Mouse (Mus musculus) layer of hippocampus, postnatal 10 days (tissue): ENCODE measurements around the gene Col6a3. TPM values are rescaled to one million over a fixed set of nuclear protein-coding genes. Genes with fewer than 3 reads are reported as not detected.

Experiments used
- DNase-seq, 2 experiments: peaks; one replicate each; pipeline ENCODE4 v3.0.0; 2021; ENCODE audit warnings: low spot score in 2 of 2
- total RNA-seq, 2 experiments: library from RNA; stranded (reverse); gene quantifications; 2 replicates each; pipeline ENCODE4 v1.2.3; 2021

Col6a3 gene
- total RNA-seq, 2 experiments from 2014 or later: 7.3 to 7.4 TPM

GRCm38 (mm10) chr1:90800466-90800865, 43.3 kb downstream of the Col6a3 start:
- DNase-seq: no peak

GRCm38 (mm10) chr1:90797276-90797891, 46.4 kb downstream of the Col6a3 start:
- DNase-seq: peak; percentile 22 to 36

GRCm38 (mm10) chr1:90793368-90793767, 50.4 kb downstream of the Col6a3 start:
- no peak for DNase-seq

DNA sequence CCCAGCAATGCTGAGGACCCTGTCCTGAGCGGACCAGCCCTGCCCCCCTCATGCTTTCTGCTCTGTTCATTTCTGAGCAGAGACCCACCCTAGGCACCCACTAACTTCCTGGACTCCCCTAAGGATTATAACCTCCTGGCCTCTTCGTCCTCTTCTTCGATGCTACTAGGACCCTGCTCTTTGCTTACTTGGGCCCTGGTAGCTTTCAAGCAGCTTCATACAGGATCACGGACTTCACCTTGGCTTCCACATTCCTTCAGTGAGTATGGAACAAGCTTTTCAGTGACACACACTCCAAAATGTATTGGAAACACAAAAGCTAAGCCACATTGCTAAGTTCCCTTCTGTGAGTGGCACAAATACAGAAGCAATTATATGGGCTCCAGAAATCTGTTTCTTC, 52.8 kb downstream of the Col6a3 start:
- no peak for DNase-seq

GRCm38 (mm10) chr1:90789506-90789905, 54.3 kb downstream of the Col6a3 start:
- DNase-seq: no peak

GRCm38 (mm10) chr1:90780446-90780845, 63.3 kb downstream of the Col6a3 start:
- DNase-seq: peak in 1 of 2 experiments; percentile 16

DNA sequence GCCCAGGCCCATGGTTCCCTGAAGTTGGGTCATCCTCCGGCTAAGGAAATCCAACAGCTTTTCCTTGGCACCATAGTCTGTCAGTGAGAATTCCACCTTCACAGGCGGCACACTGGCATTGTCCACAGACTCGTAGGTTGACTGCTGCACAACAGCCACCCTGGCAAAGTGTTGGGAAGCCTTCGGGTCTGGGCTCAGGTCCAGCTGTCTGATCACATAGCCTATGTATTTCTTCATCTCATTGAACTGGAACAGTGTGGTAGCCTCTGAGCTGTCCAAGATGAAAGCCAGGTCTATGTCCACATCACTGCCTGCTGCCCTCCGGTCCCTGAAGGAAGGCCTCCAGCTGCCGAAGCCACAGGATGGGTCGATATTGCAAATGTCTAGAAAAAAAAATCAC, 64.7 kb downstream of the Col6a3 start:
- DNase-seq: no peak

DNA sequence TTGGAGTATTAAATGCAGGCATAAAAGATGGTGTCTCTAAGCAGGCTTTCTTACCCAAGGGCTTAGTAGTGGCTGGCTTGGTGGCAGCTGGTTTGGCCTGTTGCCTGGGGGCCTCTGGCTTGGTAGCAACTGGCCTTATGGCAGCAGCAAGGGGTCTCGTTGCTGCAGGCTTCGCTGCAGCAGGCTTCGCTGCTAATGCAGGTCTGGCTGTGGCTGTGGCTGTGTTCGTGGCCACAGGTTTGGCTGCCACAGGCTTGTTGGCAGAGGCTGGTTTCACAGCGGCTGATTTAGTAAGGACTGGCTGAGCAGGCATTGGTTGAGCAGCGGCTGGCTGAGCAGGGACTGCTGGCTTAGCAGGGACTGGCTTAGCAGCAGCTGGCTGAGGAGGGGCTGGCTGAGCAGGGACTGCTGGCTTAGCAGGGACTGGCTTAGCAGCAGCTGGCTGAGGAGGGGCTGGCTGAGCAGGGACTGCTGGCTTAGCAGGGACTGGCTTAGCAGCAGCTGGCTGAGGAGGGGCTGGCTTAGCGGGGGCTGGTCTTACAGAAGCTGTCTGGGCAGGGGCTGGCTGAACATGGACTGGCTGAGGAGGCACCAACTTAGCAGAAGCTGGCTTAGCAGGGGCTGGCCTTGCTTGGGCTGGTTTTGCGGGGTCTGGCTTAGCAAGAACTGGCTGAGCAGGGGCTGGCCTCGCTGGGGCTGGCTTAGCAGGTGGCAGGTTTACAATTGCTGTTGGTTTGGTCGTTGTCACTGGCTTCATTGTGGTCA, 68.1 kb downstream of the Col6a3 start:
- DNase-seq: peak; percentile 55 to 59

- no peak for DNase-seq
These were observed 72.6 kb downstream of the Col6a3 start for GRCm38 (mm10) chr1:90771172-90771571.

- no peak for DNase-seq
These were observed 73.7 kb downstream of the Col6a3 start for GRCm38 (mm10) chr1:90770027-90770426.

DNA sequence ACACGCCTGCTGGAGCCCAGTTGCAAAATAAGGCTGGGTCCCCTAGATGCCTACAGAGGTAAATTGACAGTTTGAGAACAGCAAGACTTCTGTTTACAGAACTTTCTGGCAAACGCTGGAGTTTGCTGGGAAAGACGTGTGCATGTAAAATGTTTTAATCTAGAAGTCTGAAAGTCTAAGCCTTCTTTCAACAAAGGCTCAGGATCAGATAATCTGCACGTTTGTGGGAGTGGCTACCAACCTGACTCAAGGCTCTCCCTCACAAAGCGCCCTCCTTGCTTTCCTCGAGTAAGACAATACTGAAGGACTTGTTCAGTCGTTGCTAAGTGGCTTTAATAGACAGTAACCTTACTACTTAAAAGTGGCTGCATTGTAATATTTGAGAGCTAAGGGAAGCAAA, 74.5 kb downstream of the Col6a3 start:
- no peak for DNase-seq

DNA sequence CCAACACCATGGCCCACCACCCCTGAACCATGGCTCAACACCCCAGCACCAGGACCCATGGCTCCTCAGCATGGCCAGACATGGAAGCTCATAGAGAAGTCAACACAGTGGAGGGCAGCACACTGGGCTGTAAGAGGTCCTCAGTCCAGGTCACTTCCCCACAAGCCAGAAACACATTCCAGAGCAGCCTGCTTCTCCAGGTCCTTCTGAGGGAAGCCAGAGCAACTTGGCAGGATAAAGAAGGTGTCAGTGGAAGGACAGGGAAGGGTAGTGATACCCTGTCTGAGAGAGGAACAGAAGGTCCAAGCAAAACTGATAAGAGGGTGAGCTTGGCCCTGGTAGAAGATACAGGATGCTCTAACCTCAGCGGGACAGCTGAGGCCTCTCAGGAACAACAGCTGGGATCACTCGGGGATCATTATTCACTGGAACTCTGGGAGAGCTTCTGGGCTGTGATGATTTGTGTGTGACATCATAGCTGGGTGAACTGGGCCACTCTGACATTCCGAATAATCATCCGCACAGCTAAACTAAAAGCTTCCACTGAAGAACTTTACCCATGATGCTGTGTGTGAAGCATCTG, 85.6 kb downstream of the Col6a3 start:
- DNase-seq: no peak

DNA sequence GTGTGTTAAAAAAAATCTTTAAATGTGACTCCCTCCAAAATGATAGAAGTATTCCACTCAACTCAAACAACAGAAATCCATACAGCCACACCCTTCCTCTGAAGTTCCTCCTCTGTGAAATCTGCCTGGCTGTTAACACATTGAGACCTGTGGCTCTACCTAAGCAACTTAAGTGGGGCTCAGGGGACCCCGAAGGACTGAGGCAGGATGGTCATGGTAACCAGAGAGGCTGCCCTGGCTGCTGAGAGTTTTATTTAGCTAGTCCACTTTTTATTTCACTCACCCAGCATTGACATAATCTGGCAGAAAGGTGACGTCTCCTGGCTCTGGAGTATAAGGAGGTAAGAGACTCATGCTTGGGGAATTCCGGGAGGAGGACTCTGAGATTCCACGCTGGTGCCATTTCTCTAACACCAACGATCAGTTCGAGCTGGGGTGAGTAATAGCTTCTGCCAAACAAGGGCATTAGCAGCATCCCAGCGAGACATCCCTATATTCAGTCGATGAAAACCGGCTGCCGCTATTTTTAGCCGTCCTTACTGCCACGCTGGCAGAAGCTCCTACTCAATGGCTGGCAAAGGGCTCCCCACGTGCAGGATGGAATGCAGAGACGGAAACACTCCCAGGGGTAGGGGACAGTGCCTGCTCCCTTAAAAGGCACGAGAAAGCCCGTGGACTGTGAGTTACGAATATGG, 89.8 kb downstream of the Col6a3 start:
- DNase-seq: peak; percentile 27 to 47

- DNase-seq: no peak
These were observed 92.5 kb downstream of the Col6a3 start for GRCm38 (mm10) chr1:90751221-90751620.

DNA sequence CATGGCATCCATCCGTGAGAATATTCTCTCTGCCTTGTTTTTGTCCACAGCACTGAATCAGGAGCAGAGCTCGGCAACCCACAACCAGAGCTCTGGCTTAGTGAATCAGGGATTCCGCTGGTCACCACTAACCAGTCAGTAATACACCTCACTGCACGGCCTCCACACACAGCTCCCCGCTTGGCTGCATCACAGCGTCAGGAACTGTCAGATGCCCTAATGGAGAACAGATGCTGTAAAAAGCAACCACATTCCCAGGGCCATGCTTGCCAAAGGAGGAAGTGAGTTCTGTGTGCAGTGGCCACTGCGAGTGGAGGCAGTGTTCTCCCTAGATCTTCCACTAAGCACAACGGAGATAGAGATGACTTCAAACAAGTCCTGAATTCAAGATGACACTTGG, 93.6 kb downstream of the Col6a3 start:
- DNase-seq: peak; percentile 35 to 41

DNA sequence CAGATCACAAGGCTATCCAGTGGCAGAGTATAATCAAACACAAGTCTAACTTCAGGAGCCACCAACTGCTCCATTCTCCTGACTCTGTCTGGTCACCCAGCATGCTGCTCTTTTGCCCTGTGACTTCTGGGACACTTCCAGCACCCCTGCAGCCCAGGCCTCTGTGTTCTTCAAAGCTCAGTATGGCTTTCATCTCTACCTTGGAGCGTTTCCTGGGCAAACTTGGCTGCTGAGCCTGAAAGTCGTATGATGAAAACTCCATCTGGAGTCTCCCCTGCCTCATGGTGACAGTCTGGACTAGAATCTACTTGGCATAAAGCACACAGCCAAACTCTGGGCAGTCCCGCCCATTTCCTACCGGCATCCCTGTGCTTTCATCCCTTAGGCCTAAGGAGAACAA, 95.2 kb downstream of the Col6a3 start:
- DNase-seq: peak; percentile 28 to 48

GRCm38 (mm10) chr1:90743941-90744386, 99.8 kb downstream of the Col6a3 start:
- DNase-seq: peak; percentile 27 to 45

DNA sequence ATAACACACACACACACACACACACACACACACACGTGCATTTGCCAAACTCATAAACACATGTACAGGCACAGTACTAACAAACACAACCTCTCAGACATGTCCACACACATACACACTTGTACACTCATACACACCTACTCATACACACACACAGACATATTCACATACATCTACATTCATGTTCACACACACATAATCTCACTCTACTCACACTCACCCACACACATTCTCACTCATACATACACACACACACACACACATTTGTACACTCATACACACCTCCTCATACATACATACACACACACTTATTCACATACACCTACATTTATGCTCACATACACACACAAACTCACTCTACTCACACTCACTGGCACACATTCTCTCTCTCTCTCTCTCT, 100.3 kb downstream of the Col6a3 start:
- no peak for DNase-seq

DNA sequence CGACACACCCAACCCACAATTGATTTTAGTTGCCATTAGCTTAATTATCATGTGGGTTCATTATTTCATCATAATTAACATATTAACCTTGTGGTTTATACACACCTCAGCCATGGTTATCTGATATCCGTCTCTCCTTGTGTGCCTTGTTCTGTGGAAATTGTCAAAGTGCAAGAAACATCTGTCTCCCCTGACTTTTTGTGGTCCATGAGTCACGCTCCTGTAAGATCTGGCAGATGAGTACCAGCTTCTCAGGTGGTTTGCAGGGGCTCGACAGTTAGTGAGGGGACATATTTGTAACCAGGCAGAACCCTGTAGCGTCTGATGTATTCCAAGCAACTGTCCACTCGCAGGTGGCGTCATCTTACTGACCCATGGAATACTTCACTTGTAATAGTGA, 101.1 kb downstream of the Col6a3 start:
- DNase-seq: no peak

- no peak for DNase-seq
These were observed 103.3 kb downstream of the Col6a3 start for GRCm38 (mm10) chr1:90740216-90741170.

- no peak for DNase-seq
These were observed 104.9 kb downstream of the Col6a3 start for GRCm38 (mm10) chr1:90738913-90739312.
